Mouse (Mus musculus) ES-E14 (cell line): ENCODE results near the gene Mob2. TPM values are rescaled to one million over a fixed set of nuclear protein-coding genes. Genes with fewer than 3 reads are reported as not detected.

ENCODE experiments used
- DNase-seq: peaks from one replicate; pipeline ENCODE4 v3.0.0-alpha.2; 2013; ENCODE audit warnings: low read depth, low spot score
- H3K27ac ChIP-seq: 2 replicates; pipeline ENCODE4 v1.5.1; 2012; ENCODE audit warnings: low read depth, mild to moderate bottlenecking, low read length, moderate library complexity, mixed read lengths; ENCODE audit not compliant: poor library complexity, insufficient read depth, severe bottlenecking
- H3K36me3 ChIP-seq: 2 replicates; pipeline ENCODE4 v1.6.1; 2012; ENCODE audit warnings: mild to moderate bottlenecking, low read length, moderate library complexity, mixed read lengths; ENCODE audit not compliant: control insufficient read depth, poor library complexity, insufficient read depth, severe bottlenecking
- H3K4me1 ChIP-seq, 2 experiments: fragments of 150-350 bp in 1 of 2; sonication (generic) in 1 of 2; 2 replicates each; pipeline ENCODE4 v1.6.1; 2012; ENCODE audit warnings: low read length in 2 of 2, mild to moderate bottlenecking in 1 of 2, mixed read lengths in 1 of 2; ENCODE audit not compliant: control insufficient read depth in 2 of 2, insufficient read depth in 2 of 2, poor library complexity in 1 of 2
- H3K4me3 ChIP-seq, 2 experiments: fragments of 150-350 bp in 1 of 2; sonication (generic) in 1 of 2; 2 replicates each; pipeline ENCODE4 v1.5.1; 2012; ENCODE audit warnings: low read length in 2 of 2, low read depth in 1 of 2, mild to moderate bottlenecking in 1 of 2, mixed read lengths in 1 of 2; ENCODE audit not compliant: insufficient read depth in 1 of 2, poor library complexity in 1 of 2, severe bottlenecking in 1 of 2
- H3K9ac ChIP-seq: 2 replicates; pipeline ENCODE4 v1.6.1; 2012; ENCODE audit warnings: low read depth, mild to moderate bottlenecking, low read length, mixed read lengths; ENCODE audit not compliant: poor library complexity, insufficient read depth, severe bottlenecking
- H3K9me3 ChIP-seq: fragments of 150-350 bp; sonication (generic); 2 replicates; pipeline ENCODE4 v1.6.1; 2012; ENCODE audit warnings: low read depth, mild to moderate bottlenecking, low read length; ENCODE audit not compliant: control insufficient read depth, insufficient read depth
- CHD2 ChIP-seq: IDR thresholded peaks from 2 replicates; pipeline ENCODE4 v1.6.1; 2014; ENCODE audit warnings: mild to moderate bottlenecking, low read depth, low read length, inconsistent platforms
- HCFC1 ChIP-seq: IDR thresholded peaks from 2 replicates; pipeline ENCODE4 v1.6.1; 2012; ENCODE audit warnings: low read length, inconsistent platforms, borderline replicate concordance; ENCODE audit not compliant: insufficient read depth
- MAFK ChIP-seq: IDR thresholded peaks from 2 replicates; pipeline ENCODE4 v1.6.1; 2014; ENCODE audit warnings: mild to moderate bottlenecking, low read depth, low read length, inconsistent platforms; ENCODE audit not compliant: insufficient read depth
- ZC3H11A ChIP-seq: IDR thresholded peaks from 2 replicates; pipeline ENCODE4 v1.6.1; 2012; ENCODE audit warnings: low read depth, mild to moderate bottlenecking, inconsistent platforms, low read length, borderline replicate concordance
- ZNF384 ChIP-seq: IDR thresholded peaks from 2 replicates; pipeline ENCODE4 v1.6.1; 2012; ENCODE audit warnings: low read depth, low read length, inconsistent platforms
- in situ Hi-C, 2 experiments: fragments of 600-800 bp; cut with MboI; formaldehyde crosslinking; loops; one replicate each; pipeline ENCODE4 v1.15.1; 2025; ENCODE audit warnings: low sequenced_read_pairs in 2 of 2, inconsistent platforms in 1 of 2; ENCODE audit not compliant: unreplicated experiment in 2 of 2
- total RNA-seq: library from RNA; depleted of rRNA; stranded (reverse); fragments of 300-350 nt; gene quantifications from 2 replicates; pipeline ENCODE4 v1.2.3, GENCODE M21; 2012

Mob2 gene
- total RNA-seq, 1 experiment, result 30.7 TPM

GRCm38 (mm10) chr7:142095183-142095931 is 34.5 kb upstream of the Mob2 start, which contains the start of gene Dusp8:
TSS of gene Dusp8 (minus strand) at chr7:142095843.
- Histone ChIP-seq H3K27ac (no peak within 1 kb of the TSS), H3K36me3 (no peaks in the 10 kb centered on the region), H3K4me3 (peak within 1 kb of the TSS; percentile 75 to 98), H3K4me1 (peaks cover 0 to 4% of the 10 kb centered on the region in 2 experiments; a peak in 1 of 4 replicates), H3K9me3 (no peaks in the 10 kb centered on the region), H3K9ac (peak within 1 kb of the TSS; percentile 76)
- TF ChIP-seq ZNF384 (no peak), ZC3H11A (no peak), CHD2 (no peak), MAFK (no peak)
- DNase-seq, result peak; percentile 74
- in situ Hi-C loops, result no loop called here

GRCm38 (mm10) chr7:142094301-142095143 is 33.7 kb upstream of the Mob2 start:
- Histone ChIP-seq H3K27ac (no peak overlapping the region), H3K9me3 (no peaks in the 10 kb centered on the region), H3K4me3 (peak overlapping the region; percentile 75 to 98), H3K36me3 (no peaks in the 10 kb centered on the region), H3K9ac (peak overlapping the region; percentile 76), H3K4me1 (peaks cover 0 to 4% of the 10 kb centered on the region in 2 experiments; a peak in 1 of 4 replicates)
- TF ChIP-seq ZNF384 (no peak), HCFC1 (no peak), MAFK (no peak), ZC3H11A (no peak), CHD2 (no peak)
- DNase-seq, result no peak
- in situ Hi-C loops, result no loop called here

GRCm38 (mm10) chr7:142093696-142094240 is 32.9 kb upstream of the Mob2 start:
- no peaks in the 10 kb centered on the region for H3K9me3 ChIP-seq
- H3K27ac ChIP-seq, result no peak overlapping the region
- H3K4me1 ChIP-seq, result peaks cover 0 to 4% of the 10 kb centered on the region in 2 experiments; a peak in 1 of 4 replicates
- DNase-seq, result no peak
- no peaks in the 10 kb centered on the region for H3K36me3 ChIP-seq
- H3K9ac ChIP-seq, result no peak overlapping the region
- TF ChIP-seq CHD2 (no peak), HCFC1 (no peak), ZNF384 (no peak), ZC3H11A (no peak), MAFK (no peak)
- H3K4me3 ChIP-seq, result peak overlapping the region in 1 of 2 experiments; percentile 75; a peak in 1 of 4 replicates
- in situ Hi-C loops, result no loop called here

GRCm38 (mm10) chr7:142092991-142093390 is 32.1 kb upstream of the Mob2 start:
- Histone ChIP-seq H3K36me3 (no peaks in the 10 kb centered on the region), H3K9ac (no peak overlapping the region), H3K9me3 (no peaks in the 10 kb centered on the region), H3K4me1 (peaks cover 0 to 4% of the 10 kb centered on the region in 2 experiments; a peak in 1 of 4 replicates), H3K4me3 (no peak overlapping the region), H3K27ac (no peak overlapping the region)
- DNase-seq, result no peak
- no peak for TF ChIP-seq MAFK
- no peak for TF ChIP-seq ZC3H11A
- TF ChIP-seq HCFC1, result no peak
- no peak for TF ChIP-seq ZNF384
- no peak for TF ChIP-seq CHD2
- in situ Hi-C loops, result no loop called here
